Mouse (Mus musculus) G1E (cell line): ENCODE measurements around the gene Nod2.

Source experiments
- CTCF ChIP-seq: IDR thresholded peaks from 2 replicates; pipeline ENCODE4 v1.5.1; 2012; ENCODE audit warnings: low read depth, low read length, inconsistent platforms, mixed read lengths
- GATA1 ChIP-seq: IDR thresholded peaks from 2 replicates; pipeline ENCODE4 v1.6.1; 2012; ENCODE audit warnings: borderline replicate concordance, low read length, inconsistent platforms, mixed read lengths
- GATA2 ChIP-seq: IDR thresholded peaks from 2 replicates; pipeline ENCODE4 v1.6.1; 2012; ENCODE audit warnings: low read depth, low read length, inconsistent platforms, borderline replicate concordance
- POLR2AphosphoS5 ChIP-seq: IDR thresholded peaks from 2 replicates; pipeline ENCODE4 v1.6.1; 2012; ENCODE audit warnings: low read depth, low read length, inconsistent platforms; ENCODE audit not compliant: insufficient replicate concordance
- TAL1 ChIP-seq: conservative IDR thresholded peaks from 2 replicates; pipeline ENCODE4 v1.6.1; 2012; ENCODE audit warnings: low read depth, low read length, inconsistent platforms, mixed read lengths

- TF ChIP-seq GATA1 (no peak), CTCF (no peak), POLR2AphosphoS5 (no peak), TAL1 (no peak), GATA2 (no peak)
These were observed 26.2 kb upstream of the Nod2 start for GRCm38 (mm10) chr8:88620931-88621330.
